Mouse (Mus musculus): ENCODE data around the gene Tbx10.

DNA sequence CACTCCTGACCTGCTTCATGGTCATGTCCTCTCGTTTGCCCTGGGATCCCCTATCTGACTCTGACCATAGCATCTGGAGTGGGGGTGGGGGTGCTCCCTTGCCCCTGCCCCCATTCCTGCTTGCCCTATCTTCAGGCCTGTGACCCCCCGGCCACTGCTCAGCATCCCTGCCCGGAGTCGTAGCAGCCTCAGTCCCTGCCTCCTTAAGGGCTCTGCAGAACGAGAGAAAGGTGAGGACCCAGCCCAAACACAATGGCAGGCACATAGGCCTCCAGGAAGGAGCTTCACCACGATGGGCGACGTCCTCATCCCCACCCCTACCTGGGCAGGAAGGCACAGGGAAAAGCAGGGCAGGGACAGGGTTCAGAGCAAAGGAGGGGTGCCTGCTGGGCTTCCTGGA, 5.8 kb downstream of the Tbx10 start:
- TF ChIP-seq POLR2A (IDR thresholded peaks at IDR 0.05; ENCODE audit: control insufficient read depth in 1 of 2, insufficient read depth in 1 of 2, low read depth in 1 of 2, low read length in 2 of 2, poor library complexity in 1 of 2) = no peak
- TF ChIP-seq CTCF (IDR thresholded peaks at IDR 0.05 in 2 of 3, conservative IDR thresholded peaks at IDR 0.05 in 1 of 3; ENCODE audit: control insufficient read depth in 1 of 3, insufficient read depth in 1 of 3, low read depth in 2 of 3, low read length in 3 of 3, poor library complexity in 1 of 3, severe bottlenecking in 1 of 3) = no peak
- TF ChIP-seq GABPA (IDR thresholded peaks at IDR 0.05; ENCODE audit: low read depth, low read length) = no peak

Data from MEL (cell line).